Mouse (Mus musculus) lung, postnatal 14 days (tissue): ENCODE results near the gene Pdgfa.
A peak's percentile ranks its signal among the peaks of the same experiment; 100 is the strongest.

Source experiments
- DNase-seq: peaks from one replicate; pipeline ENCODE4 v3.0.0; 2021

The Pdgfa gene

GRCm38 (mm10) chr5:138994108-138994785 is 2.9 kb downstream of the Pdgfa start:
- DNase-seq = peak; percentile 37

GRCm38 (mm10) chr5:138993371-138994107 is 3.6 kb downstream of the Pdgfa start:
- DNase-seq = no peak

- no peak for DNase-seq
Measured at GRCm38 (mm10) chr5:138992611-138993370, 4.4 kb downstream of the Pdgfa start.

DNA sequence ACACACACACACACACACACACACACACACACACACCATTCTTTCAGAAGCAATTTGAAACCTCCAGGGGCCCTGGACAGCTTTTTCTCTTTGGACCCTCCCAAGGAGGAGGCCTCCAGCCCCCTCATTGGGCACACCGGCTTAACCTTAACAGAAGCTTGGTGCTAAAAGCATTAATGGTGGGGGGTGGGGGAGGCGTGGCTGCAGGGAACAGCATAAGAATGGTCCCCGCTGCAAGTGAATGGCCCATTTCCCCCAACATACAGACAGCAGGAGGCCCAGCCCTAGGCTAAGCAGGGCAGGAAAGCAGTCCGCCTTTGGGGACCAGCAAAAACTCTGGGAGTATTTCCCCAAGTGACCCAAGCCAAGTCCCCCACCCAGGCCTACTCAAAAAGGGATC is 5.4 kb downstream of the Pdgfa start:
- no peak for DNase-seq

GRCm38 (mm10) chr5:138990659-138991380 is 6.3 kb downstream of the Pdgfa start:
- DNase-seq = peak; percentile 84

- DNase-seq = no peak
Measured at GRCm38 (mm10) chr5:138989567-138989966, 7.6 kb downstream of the Pdgfa start.

DNA sequence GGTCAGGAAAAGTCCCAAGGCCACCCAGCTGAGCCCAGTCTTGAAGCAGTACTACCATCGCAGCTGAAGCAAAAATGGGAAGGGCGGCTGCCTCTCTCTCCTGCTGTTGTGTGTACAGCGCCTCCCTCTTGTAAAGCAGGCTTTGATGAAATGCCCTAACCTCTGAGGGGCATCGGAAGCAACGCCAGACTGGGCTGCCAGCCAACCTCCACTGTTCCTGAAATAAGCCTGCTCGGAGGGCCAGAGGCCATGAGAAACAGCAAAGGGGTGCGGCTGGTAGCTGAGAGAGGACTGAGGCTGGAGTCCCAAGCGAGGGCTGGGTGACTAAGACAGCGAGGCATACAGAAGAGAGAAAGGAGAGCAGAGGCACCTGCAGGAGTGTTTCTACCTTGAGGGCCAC is 8.4 kb downstream of the Pdgfa start:
- peak; percentile 79 for DNase-seq

GRCm38 (mm10) chr5:138987994-138988393 is 9.2 kb downstream of the Pdgfa start:
- no peak for DNase-seq

DNA sequence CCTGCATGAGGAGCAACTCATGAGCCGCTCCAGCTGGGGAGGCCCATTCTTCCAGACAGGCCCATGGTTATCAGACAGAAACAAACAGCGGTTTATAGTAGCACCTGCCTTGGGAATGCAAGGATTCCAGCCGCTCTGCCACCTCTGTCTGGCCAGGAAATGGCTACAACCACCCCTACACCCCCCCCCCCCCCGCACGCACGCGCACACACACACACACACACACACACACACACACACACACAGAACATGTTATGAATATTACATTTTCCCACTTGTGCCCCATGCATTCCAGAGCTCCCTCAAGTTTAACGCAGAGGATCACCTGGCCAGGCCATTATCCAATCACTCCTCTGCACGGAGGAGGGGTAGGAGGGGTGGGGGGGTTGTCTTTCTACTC is 15.2 kb downstream of the Pdgfa start:
- no peak for DNase-seq

- no peak for DNase-seq
Measured at GRCm38 (mm10) chr5:138980608-138981007, 16.6 kb downstream of the Pdgfa start.

GRCm38 (mm10) chr5:138979840-138980239 is 17.3 kb downstream of the Pdgfa start:
- DNase-seq = no peak

- no peak for DNase-seq
Measured at GRCm38 (mm10) chr5:138977759-138978158, 19.4 kb downstream of the Pdgfa start.

GRCm38 (mm10) chr5:138974911-138975485 is 22.2 kb downstream of the Pdgfa start:
- no peak for DNase-seq

- no peak for DNase-seq
Measured at GRCm38 (mm10) chr5:138973480-138973879, 23.7 kb downstream of the Pdgfa start.

GRCm38 (mm10) chr5:138971405-138971804 is 25.8 kb downstream of the Pdgfa start:
- no peak for DNase-seq

DNA sequence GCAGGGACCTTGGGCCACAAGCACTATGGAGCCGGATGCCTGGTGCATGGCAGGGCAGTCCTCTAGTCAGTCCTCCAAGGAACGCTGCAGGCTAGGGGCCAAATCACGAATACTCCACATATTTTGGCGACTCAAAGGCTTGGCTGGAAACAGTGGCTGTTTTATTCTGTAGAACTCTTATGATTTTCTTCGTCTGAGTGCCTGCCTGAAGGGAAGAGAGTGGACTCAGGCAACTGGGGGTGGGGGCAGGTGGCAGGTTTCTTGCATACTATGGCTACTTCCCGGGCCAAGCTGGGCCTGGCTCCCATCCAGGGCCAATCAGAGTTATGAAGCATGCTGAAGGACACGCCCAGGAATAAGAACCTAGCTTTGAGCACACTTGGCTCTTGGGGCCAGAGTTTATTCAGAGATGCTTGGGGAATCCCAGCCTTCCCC is 27.1 kb downstream of the Pdgfa start:
- DNase-seq = peak; percentile 72

- peak; percentile 52 for DNase-seq
Measured at GRCm38 (mm10) chr5:138966033-138966724, 31.0 kb downstream of the Pdgfa start.

DNA sequence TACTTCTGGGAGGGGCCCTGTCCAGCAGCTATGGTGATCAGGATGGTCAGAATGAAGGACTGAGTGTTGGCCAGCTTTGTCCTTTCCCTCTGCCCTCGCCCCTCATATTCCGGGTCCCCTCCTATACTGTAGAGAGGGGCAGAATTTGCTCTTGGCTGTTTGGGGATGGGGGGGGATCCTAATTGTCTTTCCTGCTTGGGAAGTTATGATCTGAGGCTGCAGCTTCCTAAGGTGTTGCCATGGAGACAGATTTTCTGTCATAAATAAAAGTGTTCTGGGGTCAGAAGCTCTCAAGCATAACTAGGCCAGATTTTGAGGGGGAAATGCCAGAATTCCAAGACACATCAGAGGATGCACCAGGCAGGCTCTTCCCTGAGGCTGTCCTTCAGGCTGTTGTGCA is 31.6 kb downstream of the Pdgfa start:
- no peak for DNase-seq

DNA sequence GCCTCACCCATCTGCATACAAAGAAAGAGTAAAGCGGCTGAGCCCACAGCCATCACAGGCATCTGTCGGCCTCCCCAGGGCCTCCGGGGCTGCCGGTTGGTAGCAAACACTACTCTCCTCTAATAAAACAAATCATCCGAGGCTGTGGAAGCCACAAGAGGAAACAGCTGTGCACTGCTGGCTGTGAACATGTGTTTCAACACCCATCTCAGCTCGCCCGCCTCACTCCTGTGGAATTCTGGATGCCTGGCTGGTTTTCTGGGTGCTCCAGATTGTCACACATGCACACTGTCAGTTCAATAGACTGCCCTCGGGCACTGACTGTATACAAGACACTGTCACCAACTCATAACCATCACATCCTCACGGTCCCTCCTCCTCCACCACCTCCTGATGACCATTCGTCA is 40.7 kb downstream of the Pdgfa start:
- DNase-seq = peak; percentile 40

DNA sequence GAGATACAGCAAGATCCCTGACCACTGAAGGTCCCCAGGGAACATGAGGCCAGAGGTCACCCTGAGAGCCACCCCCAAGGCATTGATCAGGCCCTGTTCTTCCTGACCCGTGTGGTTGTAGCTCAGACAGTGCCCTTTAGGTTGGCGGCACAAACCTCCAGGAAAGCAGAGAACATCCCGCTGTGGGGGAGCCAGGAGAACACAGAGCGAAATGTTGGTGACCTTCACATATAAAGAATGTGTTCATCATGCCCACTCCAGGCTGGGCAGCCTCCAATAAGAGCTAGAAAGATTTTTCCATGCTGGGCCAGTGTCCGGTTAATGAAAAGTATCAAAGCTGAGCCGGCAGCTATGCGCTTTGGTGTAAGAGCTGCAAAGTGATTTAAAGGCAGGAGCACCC is 43.2 kb downstream of the Pdgfa start:
- no peak for DNase-seq

DNA sequence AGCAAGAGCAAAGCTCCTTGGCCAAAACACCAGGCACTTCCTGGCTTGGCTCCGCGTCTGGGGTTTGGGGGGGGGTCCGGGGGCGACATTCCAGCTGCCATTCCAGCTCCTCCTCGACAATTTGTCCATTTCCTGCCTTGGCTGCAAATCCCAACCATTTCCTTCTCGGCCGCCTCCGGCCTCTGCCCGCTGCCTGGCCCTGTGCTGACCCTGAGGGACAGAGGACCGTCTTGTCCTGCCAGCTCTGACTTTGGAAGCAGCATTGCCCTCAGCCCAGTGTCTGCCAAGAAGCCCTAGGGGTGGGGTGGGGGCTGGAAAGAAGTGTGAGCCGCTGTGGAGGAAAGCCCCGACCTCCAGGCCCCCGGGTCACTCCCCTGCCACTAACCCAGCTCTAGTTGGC is 44.2 kb downstream of the Pdgfa start:
- peak; percentile 43 for DNase-seq

DNA sequence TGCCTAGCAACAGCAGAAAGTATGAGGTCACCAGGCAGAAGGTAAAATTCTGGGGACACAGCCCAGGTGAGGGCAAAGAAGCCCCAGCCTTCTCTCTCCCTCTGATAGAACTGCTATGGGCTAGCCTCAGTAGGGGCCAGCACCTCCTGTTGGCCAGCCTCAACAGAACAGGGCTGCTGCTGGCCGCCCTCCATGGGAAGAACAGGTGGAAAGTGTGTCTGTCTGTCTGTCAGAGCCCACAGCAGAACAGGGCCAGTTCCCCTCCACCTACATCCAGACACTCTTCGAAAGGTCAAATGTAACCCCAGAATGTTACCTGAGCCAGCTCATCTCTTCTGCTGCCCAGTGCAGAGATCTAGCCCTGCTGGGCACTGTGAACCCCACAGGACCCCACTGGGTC is 45.9 kb downstream of the Pdgfa start:
- DNase-seq = no peak
